9 mouse cellular contexts compared by ENCODE assay signal in the genomic region with DNA sequence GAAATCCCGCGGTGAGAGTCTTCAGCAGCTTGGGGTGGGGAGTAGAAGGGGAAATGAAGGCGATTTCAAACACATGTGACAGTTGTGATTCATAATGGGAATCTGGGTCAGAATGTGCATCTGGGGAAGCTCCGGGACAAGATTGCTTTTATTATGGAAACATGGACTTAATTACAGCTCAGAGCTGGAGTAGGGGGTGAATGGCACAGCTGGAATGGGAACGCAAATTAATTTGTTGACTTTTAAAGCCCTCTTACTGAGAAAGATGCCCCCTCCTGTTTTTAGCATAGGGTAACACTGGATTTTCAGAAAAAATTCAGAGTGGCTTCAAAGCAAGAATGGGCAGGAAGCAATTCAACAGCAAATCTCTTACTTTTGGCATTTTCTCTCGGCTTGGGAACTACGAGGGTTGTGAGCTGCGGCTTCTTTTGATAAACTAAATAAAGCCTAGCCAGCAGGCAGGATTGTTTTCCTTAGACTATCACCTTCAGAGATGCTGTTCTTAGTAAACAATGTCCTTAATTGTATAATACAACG.
DNase-seq lines count a peak whose midpoint lies in the region; ATAC-seq and TF ChIP-seq lines count a peak whose summit lies in the region.
"Had no signal": no experiment of that assay in that cellular context is flagged by ENCODE, and none has a peak within 500 bp of the region (broad histone marks: within the 10 kb centered on the region; RNA-seq: fewer than 3 reads in every experiment).

No protein-coding gene starts in this region.

- H3K9ac ChIP-seq in forebrain, embryonic 15.5 days (replicated peaks): peak overlapping the region; percentile 33; the same call in 1 of the 2 replicates
- H3K9ac ChIP-seq in midbrain, embryonic 14.5 days (replicated peaks; ENCODE audit: low read length): no peak overlapping the region

- intact Hi-C loops in gastrocnemius, adult 2 months (cut with DNase I): no loop called here

- H3K36me3 ChIP-seq in forebrain, embryonic 15.5 days: no peaks in the 10 kb centered on the region
- H3K36me3 ChIP-seq in midbrain, embryonic 14.5 days (ENCODE audit: control insufficient read depth, insufficient read depth, low read length): no peaks in the 10 kb centered on the region

- H3K9me3 ChIP-seq in forebrain, embryonic 15.5 days: no peaks in the 10 kb centered on the region
- H3K9me3 ChIP-seq in midbrain, embryonic 14.5 days (ENCODE audit: control insufficient read depth, low read length): no peaks in the 10 kb centered on the region

- peaks cover 12% of the 10 kb centered on the region for H3K4me1 ChIP-seq in forebrain, embryonic 15.5 days
- H3K4me1 ChIP-seq in midbrain, embryonic 14.5 days (ENCODE audit: control insufficient read depth, insufficient read depth, low read length): peaks cover 6% of the 10 kb centered on the region; the same call in 1 of the 2 replicates

- H3K4me2 ChIP-seq in forebrain, embryonic 15.5 days (replicated peaks): peak overlapping the region; percentile 36
- peak overlapping the region; percentile 31 for H3K4me2 ChIP-seq in midbrain, embryonic 14.5 days (ENCODE audit: low read length)

- no peak for DNase-seq in gastrocnemius, adult 2 months
- DNase-seq in gastrocnemius, adult 18-20 months (ENCODE audit: low spot score): no peak
- peak; percentile 58 for DNase-seq in brain, adult 2 months (ENCODE audit: low read depth, low spot score)
- DNase-seq in midbrain, embryonic 14.5 days: peak; percentile 44
- DNase-seq in cerebellum, adult 9-11 months: no peak
- DNase-seq in liver: no peak
- DNase-seq in testis, postnatal 10 days (ENCODE audit: low spot score): no peak
- DNase-seq: kidney, adult 8-10 months had no signal

- WGBS in forebrain, embryonic 15.5 days: 11% methylated on average over 9 of the region's 9 CpGs
- WGBS in midbrain, embryonic 14.5 days: 31% methylated on average over 9 of the region's 9 CpGs

- H3K27ac ChIP-seq in gastrocnemius, adult 2 months: peak overlapping the region; percentile 38; the same call in 1 of the 2 replicates
- H3K27ac ChIP-seq in forebrain, embryonic 15.5 days (replicated peaks): no peak overlapping the region
- H3K27ac ChIP-seq in midbrain, embryonic 14.5 days (replicated peaks; ENCODE audit: low read depth, low read length): 0 out of 2 replicates have a peak overlapping the region, but pooled peaks have one; percentile 41

- ATAC-seq in forebrain, embryonic 15.5 days (replicated peaks): peak; percentile 57; the same call in 1 of the 2 replicates
- no peak; the same call in 1 of the 2 replicates for ATAC-seq in midbrain, embryonic 14.5 days (ENCODE audit: low FRiP score, low TSS enrichment)

- no peak overlapping the region for H3K4me3 ChIP-seq in gastrocnemius, adult 2 months
- H3K4me3 ChIP-seq in forebrain, embryonic 15.5 days: peak overlapping the region; percentile 20; the same call in 1 of the 2 replicates
- H3K4me3 ChIP-seq in midbrain, embryonic 14.5 days (replicated peaks; ENCODE audit: low read depth, low read length): no peak overlapping the region

- no peak for TF ChIP-seq CTCF in gastrocnemius, adult 2 months (IDR thresholded peaks at IDR 0.05)

- H3K27me3 ChIP-seq in forebrain, embryonic 15.5 days: no peaks in the 10 kb centered on the region
- no peaks in the 10 kb centered on the region for H3K27me3 ChIP-seq in midbrain, embryonic 14.5 days (ENCODE audit: control insufficient read depth, insufficient read depth, low read length)

Comparison
In these comparisons a context has a peak if more than half of its experiments do, and no peak if none do; other contexts are left out.
1. DNase-seq: peak in brain, adult 2 months (single experiment) and midbrain, embryonic 14.5 days (single experiment); none in gastrocnemius, adult 2 months (single experiment), gastrocnemius, adult 18-20 months (single experiment), cerebellum, adult 9-11 months (single experiment), liver (single experiment) and testis, postnatal 10 days (single experiment).